Mouse (Mus musculus): ENCODE results near the gene Sppl3.

DNA sequence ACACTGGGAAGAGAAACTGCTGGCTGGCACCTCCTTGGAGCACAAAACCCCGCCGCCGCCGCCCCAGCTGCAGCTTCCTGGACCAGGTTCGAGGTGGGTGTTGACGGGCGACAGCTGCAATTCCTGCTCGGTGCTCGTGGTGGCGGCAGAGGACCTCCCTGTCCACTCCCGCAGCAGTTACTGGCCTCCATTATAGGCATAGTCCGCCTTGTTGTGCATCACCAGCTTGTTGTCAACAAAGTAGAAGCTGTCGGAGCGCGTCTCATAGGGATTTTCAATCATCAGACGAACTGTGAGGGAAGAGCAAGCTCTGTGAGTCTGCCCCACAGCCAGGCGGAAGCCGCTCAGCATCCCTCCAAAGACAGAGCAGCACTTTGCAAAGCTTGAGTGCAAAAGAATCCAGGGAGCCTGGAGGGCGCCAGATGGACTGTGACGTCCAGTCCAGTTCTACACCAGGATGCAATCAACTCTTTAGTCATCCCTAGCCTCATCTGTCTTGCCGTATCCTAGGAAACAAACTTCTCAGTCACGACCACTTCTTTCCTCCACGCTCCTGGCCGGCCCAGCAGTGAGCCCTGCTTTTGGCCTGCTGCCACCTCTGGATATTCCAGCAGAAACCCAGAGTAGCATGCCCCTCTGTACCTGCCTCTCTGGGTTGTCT, 114.4 kb downstream of the Sppl3 start:
- TF ChIP-seq CTCF (IDR thresholded peaks at IDR 0.05), result peak; percentile 99
- TF ChIP-seq EP300 (IDR thresholded peaks at IDR 0.05), result no peak

Measured in lung, postnatal 0 days (tissue).